Mouse (Mus musculus) spleen, adult 2 months (tissue): ENCODE results near the gene Rap1b.

ENCODE experiments used
- CTCF ChIP-seq: fragments of 200-500 bp; IDR thresholded peaks from 2 replicates; pipeline ENCODE4 v1.5.1; 2011; ENCODE audit warnings: mild to moderate bottlenecking, inconsistent platforms; ENCODE audit not compliant: insufficient read depth, insufficient read length, insufficient replicate concordance; ENCODE audit errors: extremely low read depth
- POLR2A ChIP-seq: fragments of 200-500 bp; IDR thresholded peaks from 2 replicates; pipeline ENCODE4 v1.6.1; 2011; ENCODE audit warnings: low read depth, low read length, inconsistent platforms

DNA sequence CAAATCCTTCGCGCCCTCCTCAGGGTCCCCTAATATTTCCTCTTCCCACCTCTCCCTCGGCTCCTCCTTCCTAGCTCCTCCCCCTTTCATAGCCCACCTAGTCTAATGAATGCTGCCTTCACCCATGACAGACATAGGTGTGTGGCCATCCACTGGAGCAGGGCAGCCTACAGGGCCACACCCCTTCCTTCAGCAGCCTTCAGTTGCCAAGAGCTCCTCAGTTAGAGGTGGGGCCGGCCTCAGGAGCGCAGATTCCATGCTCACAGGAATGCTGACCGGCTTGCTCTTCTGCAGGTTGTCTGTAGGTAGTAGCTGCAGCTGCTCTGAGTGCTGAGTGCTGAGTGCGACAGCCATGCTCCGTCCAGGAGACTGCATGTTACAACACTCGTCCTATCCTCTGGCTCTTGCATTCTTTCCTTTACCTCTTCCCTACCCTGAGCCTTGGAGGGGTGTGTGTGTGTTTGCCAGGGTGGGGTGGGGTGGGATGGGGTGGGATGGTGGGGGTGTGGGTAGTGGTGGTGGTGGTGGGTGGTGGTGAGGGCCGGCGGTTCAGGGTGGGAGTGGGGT, 16.3 kb upstream of the Rap1b start:
- TF ChIP-seq CTCF: no peak
- no peak for TF ChIP-seq POLR2A
